Mouse (Mus musculus) forebrain, postnatal 0 days (tissue): Measurements from ENCODE around the gene Cfc1. TPM values are rescaled to one million over a fixed set of nuclear protein-coding genes. Genes with fewer than 3 reads are reported as not detected.
"Not testable (repeated sequence)": the region's sequence is repeated elsewhere in the genome, so short reads cannot be mapped to it uniquely, and the experiment has no call there.

Experiments
- ATAC-seq: fragments of 200-750 bp; cut with Nextera tagmentation; 2 replicates; pipeline ENCODE4 v1.8.0; 2017; ENCODE audit warnings: mild to moderate bottlenecking, moderate library complexity
- DNase-seq: peaks from one replicate; pipeline ENCODE4 v3.0.0-alpha.2; 2015
- H3K27ac ChIP-seq: fragments of 300-500 bp; sonication (generic); 2 replicates; pipeline ENCODE4 v1.5.1; 2014; ENCODE audit warnings: low read depth, mild to moderate bottlenecking, antibody characterized with exemption, low read length, moderate library complexity, mixed read lengths
- H3K27me3 ChIP-seq: fragments of 300-500 bp; sonication (generic); 2 replicates; pipeline ENCODE4 v1.6.1; 2014; ENCODE audit warnings: mild to moderate bottlenecking, low read length, mixed read lengths; ENCODE audit not compliant: insufficient read depth
- H3K36me3 ChIP-seq: fragments of 300-500 bp; sonication (generic); 2 replicates; pipeline ENCODE4 v1.6.1; 2014; ENCODE audit warnings: mild to moderate bottlenecking, moderate library complexity; ENCODE audit not compliant: insufficient read depth
- H3K4me1 ChIP-seq: fragments of 300-500 bp; sonication (generic); 2 replicates; pipeline ENCODE4 v1.6.1; 2014; ENCODE audit warnings: antibody characterized with exemption; ENCODE audit not compliant: insufficient read depth
- H3K4me2 ChIP-seq: fragments of 300-500 bp; sonication (generic); 2 replicates; pipeline ENCODE4 v1.6.1; 2014; ENCODE audit warnings: low read depth, mild to moderate bottlenecking, moderate library complexity
- H3K4me3 ChIP-seq: fragments of 300-500 bp; sonication (generic); 2 replicates; pipeline ENCODE4 v1.5.1; 2014; ENCODE audit warnings: low read depth, low read length, mixed read lengths
- H3K9ac ChIP-seq: fragments of 300-500 bp; sonication (generic); 2 replicates; pipeline ENCODE4 v1.6.1; 2014; ENCODE audit warnings: mild to moderate bottlenecking
- H3K9me3 ChIP-seq: fragments of 300-500 bp; sonication (generic); 2 replicates; pipeline ENCODE4 v1.6.1; 2016; ENCODE audit warnings: low read length
- CTCF ChIP-seq: sonication (generic); IDR thresholded peaks from 2 replicates; pipeline ENCODE4 v1.5.1; 2016; ENCODE audit warnings: antibody characterized with exemption, control low read depth, low read depth
- WGBS: fragments of 180-500 bp; shearing (Covaris S2); extraction: QIAGEN DNeasy Blood & Tissue Kit; methylation state at CpG from one replicate; pipeline ENCODE4 v1.1.7; 2014; 5-methylcytosine and 5-hydroxymethylcytosine counted together
- polyA plus RNA-seq: library from polyadenylated mRNA; unstranded; fragments of >200 nt; fragmentation: Nextera tagmentation; extraction: Ambion mirVana; gene quantifications from 2 replicates; pipeline ENCODE4 v1.2.1, GENCODE M21; 2015
- total RNA-seq: library from RNA; depleted of rRNA; stranded (reverse); fragments of >200 nt; gene quantifications from 2 replicates; pipeline ENCODE4 v1.2.3, GENCODE M21; 2014

Gene Cfc1
- total and polyA plus RNA-seq, 2 experiments from 2014 or later = 0.22 TPM; not detected in 1

DNA sequence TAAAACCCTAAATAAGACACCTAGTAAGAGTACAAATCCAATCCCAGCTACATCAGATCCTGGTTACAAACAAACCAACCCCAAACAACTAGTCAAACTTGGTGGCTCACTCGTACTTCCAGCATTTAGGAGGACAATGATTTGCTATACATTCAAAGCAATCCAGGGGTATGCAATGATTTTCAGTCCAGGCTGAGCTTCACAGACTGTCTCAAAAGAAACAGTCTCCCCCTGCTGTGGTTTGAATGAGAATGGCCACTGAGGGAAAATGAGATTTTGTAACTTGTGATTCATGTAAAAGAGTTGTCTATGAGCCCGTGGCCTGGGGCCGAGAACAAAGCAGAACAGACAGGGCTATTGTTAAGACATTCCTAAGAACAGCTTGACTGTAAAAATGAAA is 27.5 kb upstream of the Cfc1 start:
- TF ChIP-seq CTCF = no peak
- no peak for ATAC-seq
- no peak overlapping the region for H3K27ac ChIP-seq
- no peaks in the 10 kb centered on the region for H3K9me3 ChIP-seq
- H3K9ac ChIP-seq = no peak overlapping the region
- no peaks in the 10 kb centered on the region for H3K36me3 ChIP-seq
- DNase-seq = no peak
- 71% methylated on average over 3 of the region's 3 CpGs for WGBS
- H3K27me3 ChIP-seq = no peaks in the 10 kb centered on the region
- no peak overlapping the region for H3K4me3 ChIP-seq
- H3K4me1 ChIP-seq = no peaks in the 10 kb centered on the region
- no peak overlapping the region for H3K4me2 ChIP-seq

DNA sequence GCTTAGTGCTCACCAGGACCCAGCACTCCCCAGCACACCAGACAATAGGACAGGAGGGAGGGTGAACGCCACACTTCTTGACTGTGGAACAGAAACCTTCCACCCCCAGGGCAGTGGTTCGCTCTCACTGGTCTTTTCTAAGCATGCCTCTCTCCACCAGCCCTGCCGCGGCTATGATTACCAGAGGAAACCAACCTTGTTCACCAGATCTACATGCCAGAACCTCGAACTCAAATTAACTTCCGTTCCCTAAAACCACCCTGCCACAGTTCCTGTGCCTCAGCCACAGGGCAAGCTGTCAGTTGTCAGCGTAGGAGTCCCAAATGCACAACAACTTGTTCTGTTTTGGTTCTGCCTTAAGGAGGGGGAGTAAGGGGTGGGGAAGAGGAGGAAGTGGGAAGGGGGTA is 24.9 kb upstream of the Cfc1 start:
- no peak overlapping the region for H3K4me3 ChIP-seq
- no peaks in the 10 kb centered on the region for H3K4me1 ChIP-seq
- no peaks in the 10 kb centered on the region for H3K36me3 ChIP-seq
- TF ChIP-seq CTCF = no peak
- H3K9me3 ChIP-seq = no peaks in the 10 kb centered on the region
- no peak for DNase-seq
- ATAC-seq = no peak; the same call in 1 of the 2 replicates
- H3K9ac ChIP-seq = no peak overlapping the region
- H3K27me3 ChIP-seq = no peaks in the 10 kb centered on the region
- 5% methylated on average over 7 of the region's 7 CpGs for WGBS
- peak overlapping the region; percentile 10; the same call in 1 of the 2 replicates for H3K4me2 ChIP-seq
- H3K27ac ChIP-seq = no peak overlapping the region

DNA sequence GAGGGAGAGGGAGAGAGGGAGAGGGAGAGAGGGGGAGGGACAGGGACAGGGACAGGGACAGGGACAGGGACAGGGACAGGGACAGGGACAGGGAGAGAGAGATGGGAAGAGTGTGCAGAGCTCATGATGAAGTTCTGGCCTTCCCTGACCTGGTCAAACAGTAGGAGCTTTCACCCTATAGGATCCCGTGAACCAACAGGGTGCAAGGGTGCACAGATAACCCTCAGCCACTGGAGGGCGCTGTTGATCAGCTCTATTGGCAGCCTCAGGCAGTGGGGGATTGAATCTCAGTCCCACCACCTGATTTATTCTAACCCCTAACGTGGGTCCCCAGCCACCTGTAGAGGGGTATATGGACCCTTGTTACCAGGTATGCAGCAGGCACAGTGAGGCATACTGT is 24.4 kb upstream of the Cfc1 start:
- peak; percentile 77 for TF ChIP-seq CTCF
- Histone ChIP-seq H3K9ac (no peak overlapping the region), H3K9me3 (no peaks in the 10 kb centered on the region), H3K4me2 (no peak overlapping the region), H3K27ac (no peak overlapping the region), H3K4me1 (no peaks in the 10 kb centered on the region), H3K36me3 (no peaks in the 10 kb centered on the region), H3K27me3 (no peaks in the 10 kb centered on the region), H3K4me3 (no peak overlapping the region)
- DNase-seq = peak; percentile 48
- peak; percentile 58; the same call in 1 of the 2 replicates for ATAC-seq
- WGBS = 3% methylated on average over 3 of the region's 3 CpGs

DNA sequence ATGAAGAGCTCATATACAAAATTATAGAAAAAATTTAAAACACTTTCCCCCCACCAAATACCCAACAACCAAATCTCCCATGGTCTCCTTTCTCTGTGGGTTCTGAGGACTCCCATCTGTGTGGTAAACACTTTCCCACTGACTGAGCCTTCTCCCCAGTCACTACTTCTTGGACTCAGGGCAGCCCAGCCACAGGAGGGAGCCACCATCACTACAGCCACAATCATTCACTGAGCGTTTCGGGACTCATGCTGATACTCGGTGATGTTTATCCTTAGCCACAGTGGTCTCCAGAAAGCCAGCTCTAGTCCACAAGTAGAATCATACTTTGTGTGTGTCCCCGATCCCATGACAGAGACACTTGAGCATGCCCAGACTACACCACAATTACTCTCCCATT is 22.4 kb upstream of the Cfc1 start:
- no peak for TF ChIP-seq CTCF
- no peak for ATAC-seq

DNA sequence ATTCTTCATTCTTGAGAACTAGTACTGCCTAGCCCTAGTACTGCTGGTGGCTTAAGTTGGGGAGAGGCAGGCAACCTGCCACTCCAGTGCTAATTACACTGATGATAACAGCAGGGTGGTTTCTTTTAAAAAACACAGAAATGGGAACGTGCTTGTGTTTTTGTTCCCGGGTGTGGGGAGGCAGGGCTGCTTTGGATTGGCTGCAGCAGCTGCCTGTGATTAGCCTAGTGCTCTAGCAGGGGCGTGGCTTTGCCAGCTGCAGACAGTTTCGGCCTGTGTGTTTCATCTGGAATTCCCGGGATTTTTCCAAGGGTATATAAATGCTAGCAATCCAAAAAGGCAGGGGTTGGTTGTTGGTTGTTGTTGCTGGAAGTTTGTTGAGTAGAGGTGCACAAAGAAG is 18.9 kb upstream of the Cfc1 start:
- ATAC-seq = no peak; the same call in 1 of the 2 replicates
- Histone ChIP-seq H3K36me3 (no peaks in the 10 kb centered on the region), H3K9ac (no peak overlapping the region), H3K4me2 (no peak overlapping the region), H3K4me3 (no peak overlapping the region), H3K9me3 (no peaks in the 10 kb centered on the region), H3K27ac (no peak overlapping the region), H3K4me1 (no peaks in the 10 kb centered on the region), H3K27me3 (no peaks in the 10 kb centered on the region)
- DNase-seq = no peak
- 35% methylated on average over 5 of the region's 5 CpGs for WGBS
- TF ChIP-seq CTCF = no peak

More for the DNA sequence above, 22.4 kb upstream of the Cfc1 start:
- H3K4me2 ChIP-seq = no peak overlapping the region
- H3K9ac ChIP-seq = no peak overlapping the region
- no peaks in the 10 kb centered on the region for H3K4me1 ChIP-seq
- 80% methylated on average over 4 of the region's 4 CpGs for WGBS
- H3K4me3 ChIP-seq = no peak overlapping the region
- DNase-seq = no peak
- no peak overlapping the region for H3K27ac ChIP-seq
- H3K36me3 ChIP-seq = no peaks in the 10 kb centered on the region
- no peaks in the 10 kb centered on the region for H3K9me3 ChIP-seq
- no peaks in the 10 kb centered on the region for H3K27me3 ChIP-seq

DNA sequence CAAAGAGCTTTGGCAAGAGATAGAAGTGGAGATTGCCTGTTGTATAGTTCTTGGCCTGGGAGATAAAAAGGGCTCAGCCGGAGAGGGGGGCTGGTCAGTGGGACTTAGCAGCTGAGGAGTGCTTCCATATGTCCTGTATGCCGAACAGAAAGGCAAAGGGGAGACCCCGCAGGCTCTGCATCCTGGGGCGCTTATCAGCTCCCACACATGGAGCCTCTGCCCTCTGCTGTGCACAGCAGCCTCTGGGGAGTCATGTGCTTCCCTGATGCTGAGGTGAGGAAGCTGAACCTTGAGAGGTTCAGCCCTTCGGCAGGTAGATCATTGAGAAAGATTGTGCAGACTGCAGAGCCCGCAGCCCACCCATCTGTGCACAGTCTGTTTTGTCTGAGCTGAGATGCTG is 18.2 kb upstream of the Cfc1 start:
- not testable (repeated sequence) for H3K27me3 ChIP-seq, ATAC-seq, H3K9me3 ChIP-seq, DNase-seq, H3K4me2 ChIP-seq, H3K4me3 ChIP-seq, H3K36me3 ChIP-seq, H3K4me1 ChIP-seq, H3K9ac ChIP-seq, H3K27ac ChIP-seq
- WGBS = 71% methylated on average over 6 of the region's 6 CpGs

DNA sequence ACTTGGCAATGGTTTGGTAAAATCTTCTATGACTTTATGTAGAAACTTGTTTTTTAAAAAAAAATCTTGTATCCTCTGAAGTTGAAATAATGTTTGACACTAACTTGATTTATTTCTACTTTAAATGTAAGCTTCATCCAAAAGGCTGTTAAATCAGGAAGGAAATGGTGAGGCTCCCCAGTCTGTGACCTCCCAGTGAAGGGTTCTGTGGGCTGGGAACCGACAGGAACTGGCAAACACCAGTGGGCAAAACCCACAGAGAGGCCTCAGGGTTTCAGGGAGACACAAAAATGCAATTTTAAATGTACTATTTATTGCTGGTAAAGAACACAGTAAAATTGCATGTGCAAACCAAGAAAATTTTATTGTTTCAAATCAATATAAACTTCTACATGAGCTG is 17.7 kb upstream of the Cfc1 start:
- H3K4me2 ChIP-seq, ATAC-seq, H3K9me3 ChIP-seq, H3K4me1 ChIP-seq, H3K27me3 ChIP-seq, H3K36me3 ChIP-seq, DNase-seq, H3K27ac ChIP-seq, H3K9ac ChIP-seq, H3K4me3 ChIP-seq: not testable (repeated sequence)
- 76% methylated on average over 1 of the region's 1 CpGs for WGBS

DNA sequence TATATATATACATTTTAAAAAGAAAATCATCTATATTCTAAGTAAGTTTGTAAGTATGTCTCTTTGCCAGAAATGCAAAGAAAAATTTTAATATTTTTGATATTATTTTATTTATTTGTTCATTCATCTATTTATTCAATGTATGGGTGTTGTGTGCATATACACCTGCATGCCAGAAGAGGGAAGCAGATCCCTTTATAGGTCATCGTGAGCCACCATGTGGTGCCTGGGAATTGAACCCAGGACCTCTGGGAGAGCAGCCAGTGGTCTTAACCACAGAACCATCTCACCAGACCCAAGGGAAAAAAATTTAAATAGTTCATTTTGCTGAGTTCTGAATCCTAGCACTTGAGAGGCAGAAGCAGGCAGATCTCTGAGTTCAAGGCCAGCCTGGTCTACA is 17.2 kb upstream of the Cfc1 start:
- Histone ChIP-seq H3K36me3 (no peaks in the 10 kb centered on the region), H3K9ac (no peak overlapping the region), H3K9me3 (no peaks in the 10 kb centered on the region), H3K27ac (no peak overlapping the region), H3K4me1 (no peaks in the 10 kb centered on the region), H3K27me3 (no peaks in the 10 kb centered on the region), H3K4me2 (no peak overlapping the region), H3K4me3 (no peak overlapping the region)
- WGBS = 83% methylated on average over 1 of the region's 1 CpGs
- DNase-seq (no peak), ATAC-seq (no peak)
- TF ChIP-seq CTCF = no peak
